Comparison of ENCODE assay signal across 7 mouse cellular contexts in the genomic region with DNA sequence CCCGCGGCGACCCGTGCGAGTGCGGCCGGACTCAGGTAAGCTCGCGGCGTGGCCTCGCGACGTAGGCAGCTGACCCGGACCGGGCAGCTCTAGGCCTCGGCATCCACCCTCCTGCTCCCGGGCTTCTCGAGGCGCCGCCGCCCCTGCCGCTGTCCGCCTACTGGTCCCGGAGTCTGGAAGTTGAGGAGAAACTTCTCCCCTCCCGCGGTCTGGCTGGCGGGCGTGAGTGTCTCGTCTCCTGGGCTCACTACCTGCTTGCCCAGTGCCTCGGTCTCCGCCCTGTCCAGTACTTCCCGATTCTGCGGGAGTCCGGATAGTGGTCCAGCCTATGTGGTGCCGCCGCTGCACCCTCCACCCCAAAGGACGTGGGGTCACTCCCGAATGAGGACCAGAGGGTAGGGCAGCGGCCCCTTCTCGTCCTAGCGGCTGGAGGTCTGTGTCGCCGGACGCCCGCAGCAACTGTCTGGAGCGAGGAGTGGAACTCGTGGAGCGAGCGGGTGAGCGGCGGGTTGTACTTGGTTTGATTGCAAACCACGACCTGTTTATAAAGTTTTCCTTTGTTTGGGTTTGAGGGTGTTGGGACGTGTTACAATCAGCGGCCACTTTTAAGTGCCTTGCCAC. TPM values are rescaled to one million over a fixed set of nuclear protein-coding genes. Genes with fewer than 3 reads are reported as not detected.
DNase-seq lines count a peak whose midpoint lies in the region; ATAC-seq and TF ChIP-seq lines count a peak whose summit lies in the region.

No protein-coding gene starts in this region.

- no peaks in the 10 kb centered on the region for H3K9me3 ChIP-seq in forebrain, embryonic 16.5 days (ENCODE audit: control insufficient read depth, low read length)
- no peaks in the 10 kb centered on the region for H3K9me3 ChIP-seq in intestine, embryonic 16.5 days (ENCODE audit: control insufficient read depth, low read length)
- no peaks in the 10 kb centered on the region for H3K9me3 ChIP-seq in lung, postnatal 0 days (ENCODE audit: low read length)

- no peaks in the 10 kb centered on the region for H3K27me3 ChIP-seq in forebrain, embryonic 16.5 days (replicated peaks; ENCODE audit: control insufficient read depth, insufficient read depth, low read length)
- H3K27me3 ChIP-seq in intestine, embryonic 16.5 days (replicated peaks; ENCODE audit: control insufficient read depth, insufficient read depth, low read length): no peaks in the 10 kb centered on the region
- H3K27me3 ChIP-seq in lung, postnatal 0 days (replicated peaks; ENCODE audit: insufficient read depth, low read length): no peaks in the 10 kb centered on the region

- ATAC-seq in forebrain, embryonic 16.5 days: peak; percentile 44
- peak; percentile 83 for ATAC-seq in intestine, embryonic 16.5 days
- peak; percentile 66 for ATAC-seq in lung, postnatal 0 days

- H3K4me3 ChIP-seq in left cerebral cortex, adult 2 months: peak overlapping the region; percentile 81
- peak overlapping the region; percentile 76 for H3K4me3 ChIP-seq in brown adipose tissue, adult 24 weeks (ENCODE audit: insufficient read depth, low read depth, low read length)
- peak overlapping the region; percentile 92 for H3K4me3 ChIP-seq in forebrain, embryonic 16.5 days (replicated peaks; ENCODE audit: low read length)
- peak overlapping the region; percentile 95 for H3K4me3 ChIP-seq in intestine, embryonic 16.5 days (ENCODE audit: low read length)
- H3K4me3 ChIP-seq in lung, postnatal 0 days (ENCODE audit: low read depth, low read length): peak overlapping the region; percentile 95

- H3K4me2 ChIP-seq in forebrain, embryonic 16.5 days (ENCODE audit: low read length): peak overlapping the region; percentile 98
- H3K4me2 ChIP-seq in intestine, embryonic 16.5 days (ENCODE audit: low read depth, low read length): peak overlapping the region; percentile 55
- H3K4me2 ChIP-seq in lung, postnatal 0 days (replicated peaks; ENCODE audit: low read depth, low read length): peak overlapping the region; percentile 72

- peak overlapping the region; percentile 98 for H3K9ac ChIP-seq in forebrain, embryonic 16.5 days (replicated peaks; ENCODE audit: low read depth, low read length)
- H3K9ac ChIP-seq in intestine, embryonic 16.5 days (ENCODE audit: low read depth, low read length): peak overlapping the region; percentile 95
- peak overlapping the region; percentile 91 for H3K9ac ChIP-seq in lung, postnatal 0 days (replicated peaks; ENCODE audit: low read depth)

- WGBS in forebrain, embryonic 16.5 days: under 1% methylated on average over 51 of the region's 54 CpGs
- under 1% methylated on average over 53 of the region's 54 CpGs for WGBS in intestine, embryonic 16.5 days
- under 1% methylated on average over 37 of the region's 54 CpGs for WGBS in lung, postnatal 0 days

- intact Hi-C loops in left cerebral cortex, adult 2 months (cut with DNase I): loop anchor here (5.0 kb wide), 1 partner anchor 101 kb away; no protein-coding TSS in a partner anchor

- peak; percentile 19 to 35 for DNase-seq in left cerebral cortex, adult 2 months (ENCODE audit: extremely low spot score in 1 of 2, low spot score in 2 of 2)
- no peak for DNase-seq in left cerebral cortex, adult 11 months (ENCODE audit: low spot score)
- peak; percentile 58 for DNase-seq in lung, postnatal 0 days (ENCODE audit: low spot score)
- DNase-seq in skeletal muscle tissue, adult 2 months (ENCODE audit: low read depth, low spot score): peak; percentile 4

- TF ChIP-seq EP300 in lung, postnatal 0 days (IDR thresholded peaks at IDR 0.05): no peak

- H3K4me1 ChIP-seq in brown adipose tissue, adult 24 weeks (ENCODE audit: control insufficient read depth, insufficient read depth, insufficient read length, low read length): peaks cover 11% of the 10 kb centered on the region; the same call in 1 of the 2 replicates
- peaks cover 17% of the 10 kb centered on the region for H3K4me1 ChIP-seq in forebrain, embryonic 16.5 days (replicated peaks; ENCODE audit: control insufficient read depth, insufficient read depth, low read length)
- no peaks in the 10 kb centered on the region for H3K4me1 ChIP-seq in intestine, embryonic 16.5 days (ENCODE audit: control insufficient read depth, insufficient read depth, low read length)
- 0 out of 2 replicates have a peak, but pooled peaks cover 3% of the 10 kb centered on the region for H3K4me1 ChIP-seq in lung, postnatal 0 days (ENCODE audit: insufficient read depth, low read depth, low read length)

- no peak for TF ChIP-seq CTCF in left cerebral cortex, adult 2 months (IDR thresholded peaks at IDR 0.05)
- TF ChIP-seq CTCF in lung, postnatal 0 days (IDR thresholded peaks at IDR 0.05): no peak; the same call in 1 of the 2 replicates

- H3K36me3 ChIP-seq in forebrain, embryonic 16.5 days (ENCODE audit: control insufficient read depth, insufficient read depth): no peaks in the 10 kb centered on the region
- no peaks in the 10 kb centered on the region for H3K36me3 ChIP-seq in intestine, embryonic 16.5 days (ENCODE audit: control insufficient read depth, insufficient read depth, low read length)
- H3K36me3 ChIP-seq in lung, postnatal 0 days (ENCODE audit: insufficient read depth, low read length): no peaks in the 10 kb centered on the region

- H3K27ac ChIP-seq in left cerebral cortex, adult 2 months: peak overlapping the region; percentile 83
- peak overlapping the region; percentile 82 for H3K27ac ChIP-seq in brown adipose tissue, adult 24 weeks (replicated peaks; ENCODE audit: low read depth, low read length)
- peak overlapping the region; percentile 86 for H3K27ac ChIP-seq in forebrain, embryonic 16.5 days (ENCODE audit: low read length)
- peak overlapping the region; percentile 94 for H3K27ac ChIP-seq in intestine, embryonic 16.5 days (ENCODE audit: low read length)
- H3K27ac ChIP-seq in lung, postnatal 0 days (ENCODE audit: low read length): peak overlapping the region; percentile 95

RNA-seq across cellular contexts. Expression of a gene that starts 0.5 kb away (rescaled TPM):
- total RNA-seq in left cerebral cortex, adult 2 months (2021): 10 to 100 TPM; 12.5 to 13.6 TPM
- 13.1 and 15.0 TPM in 2 replicates for polyA plus RNA-seq in brown adipose tissue, adult 24 weeks (2012; ENCODE audit: insufficient read depth, insufficient read length, missing spikeins)
- polyA plus RNA-seq in forebrain, embryonic 16.5 days (2015; fragmentation: Nextera tagmentation; extraction: Ambion mirVana): 20.6 and 23.8 TPM in 2 replicates
- polyA plus RNA-seq in intestine, embryonic 16.5 days (2015; fragmentation: Nextera tagmentation; extraction: Ambion mirVana): 26.9 and 30.1 TPM in 2 replicates
- polyA plus RNA-seq in lung, postnatal 0 days (2015; fragmentation: Nextera tagmentation; extraction: Ambion mirVana): 28.5 and 35.5 TPM in 2 replicates
